Mouse (Mus musculus) erythroblast, embryonic 14.5 days (primary cell): Measurements from ENCODE around the gene Sipa1l3.

ENCODE experiments used
- GATA1 ChIP-seq: IDR thresholded peaks from 2 replicates; pipeline ENCODE4 v1.6.1; 2012; ENCODE audit warnings: low read length, inconsistent platforms, mixed read lengths
- TAL1 ChIP-seq: IDR thresholded peaks from 3 replicates; pipeline ENCODE4 v1.6.1; 2012; ENCODE audit warnings: low read length, inconsistent platforms, mixed read lengths

DNA sequence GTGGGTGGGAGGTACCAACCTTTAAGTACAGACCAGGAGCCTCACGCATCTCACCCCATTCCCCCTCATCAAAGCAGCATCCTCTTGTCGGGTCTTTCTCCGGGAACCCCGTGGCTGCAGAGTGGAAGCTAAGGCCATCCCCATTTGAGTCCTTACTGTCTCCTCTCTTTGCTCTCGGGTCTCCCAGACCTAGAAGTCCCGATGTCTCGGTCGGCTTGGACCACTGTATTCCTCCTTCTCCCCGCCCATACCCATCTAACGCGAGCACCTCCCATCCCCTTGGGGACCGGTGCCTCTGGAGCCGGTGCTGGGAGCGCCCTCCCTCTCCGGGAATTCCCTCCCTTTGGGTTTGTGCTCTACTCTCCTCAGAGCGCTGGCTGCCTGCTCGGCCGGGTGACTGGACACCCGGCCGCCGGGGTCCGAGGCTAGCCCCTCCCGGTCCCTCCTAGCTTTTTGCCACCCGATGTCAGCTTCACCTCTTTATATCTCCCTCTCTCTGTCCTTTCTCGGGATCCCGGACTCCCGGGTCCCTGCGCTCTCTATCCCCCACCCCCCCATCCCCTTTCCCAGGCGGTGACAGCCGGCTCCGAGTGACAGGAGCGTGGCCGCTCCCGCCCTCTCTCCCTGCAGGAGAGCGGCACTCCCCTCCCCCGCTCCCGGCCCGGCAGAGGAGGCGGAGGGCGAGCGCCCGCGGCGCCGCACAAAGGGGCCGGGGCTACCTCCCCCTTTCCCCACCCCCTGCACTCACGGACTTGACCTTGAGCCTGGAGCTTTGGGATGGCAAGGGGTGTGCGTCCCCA, 213.8 kb downstream of the Sipa1l3 start:
- TF ChIP-seq TAL1 (no peak), GATA1 (no peak)
